Mouse (Mus musculus): ENCODE measurements around the gene Psmc2.

DNA sequence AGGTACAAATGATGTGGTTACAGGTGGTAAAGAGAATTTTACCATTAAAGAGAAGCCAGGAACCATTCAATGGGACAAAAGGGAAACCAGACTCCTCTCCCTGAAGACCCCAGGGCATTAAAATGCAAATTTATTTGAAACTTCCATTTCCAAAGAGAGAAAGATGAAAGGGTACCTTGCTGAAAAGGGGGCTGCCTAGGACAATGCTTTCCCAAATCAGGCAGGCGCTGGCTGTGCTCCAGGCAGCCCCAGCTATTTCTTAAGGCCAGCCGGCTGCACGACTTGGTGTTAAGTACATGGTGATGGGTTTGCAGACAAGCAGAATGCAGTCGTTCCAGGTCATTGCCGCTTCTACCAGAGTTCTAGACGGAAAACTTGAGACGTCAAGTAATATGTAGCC, 41.3 kb downstream of the Psmc2 start:
- TF ChIP-seq POLR2A (IDR thresholded peaks at IDR 0.05; ENCODE audit: control insufficient read depth, low read depth, low read length) = no peak
- TF ChIP-seq CTCF (IDR thresholded peaks at IDR 0.05; ENCODE audit: control insufficient read depth, insufficient read depth, insufficient replicate concordance, low read depth, low read length) = no peak
